Mouse (Mus musculus) myocyte (in vitro differentiated cells): ENCODE results near the gene Lmnb2. TPM values are rescaled to one million over a fixed set of nuclear protein-coding genes. Genes with fewer than 3 reads are reported as not detected.

Source experiments
- H3K27me3 ChIP-seq: one replicate; pipeline ENCODE4 v1.6.1; 2011; ENCODE audit not compliant: control insufficient read depth, insufficient read depth, insufficient read length
- H3K36me3 ChIP-seq: one replicate; pipeline ENCODE4 v1.6.1; 2011; ENCODE audit not compliant: control insufficient read depth, insufficient read depth
- H3K4me2 ChIP-seq: one replicate; pipeline ENCODE4 v1.6.1; 2011; ENCODE audit warnings: low read depth, control low read depth
- H3K4me3 ChIP-seq: one replicate; pipeline ENCODE4 v1.5.1; 2011; ENCODE audit warnings: mild to moderate bottlenecking, control low read depth, moderate library complexity
- H3K79me2 ChIP-seq: one replicate; pipeline ENCODE4 v1.6.1; 2011; ENCODE audit not compliant: control insufficient read depth, insufficient read depth
- H3ac ChIP-seq: one replicate; pipeline ENCODE4 v1.6.1; 2011; ENCODE audit not compliant: control insufficient read depth, insufficient read length
- CEBPB ChIP-seq: IDR thresholded peaks from 2 replicates; pipeline ENCODE4 v1.6.1; 2011; ENCODE audit warnings: mild to moderate bottlenecking, moderate library complexity; ENCODE audit not compliant: poor library complexity, insufficient read depth, severe bottlenecking
- E2F4 ChIP-seq: IDR thresholded peaks from one replicate; pipeline ENCODE4 v1.6.1; 2011; ENCODE audit warnings: mild to moderate bottlenecking, control low read depth, moderate library complexity; ENCODE audit not compliant: insufficient read depth
- MAX ChIP-seq: IDR thresholded peaks from one replicate; pipeline ENCODE4 v1.6.1; 2011; ENCODE audit warnings: low read depth, mild to moderate bottlenecking, control low read depth
- MYOD1 ChIP-seq, 3 experiments: IDR thresholded peaks; one replicate each; pipeline ENCODE4 v1.6.1; 2011; ENCODE audit warnings: control low read depth in 2 of 3, low read depth in 2 of 3, mild to moderate bottlenecking in 2 of 3, moderate library complexity in 1 of 3; ENCODE audit not compliant: insufficient read length in 2 of 3, control insufficient read depth in 1 of 3
- MYOG ChIP-seq, 3 experiments: IDR thresholded peaks; one replicate each; pipeline ENCODE4 v1.6.1; 2011; ENCODE audit warnings: control low read depth in 2 of 3, low read depth in 2 of 3, mild to moderate bottlenecking in 2 of 3; ENCODE audit not compliant: insufficient read length in 2 of 3, control insufficient read depth in 1 of 3, insufficient read depth in 1 of 3
- POLR2A ChIP-seq: IDR thresholded peaks from one replicate; pipeline ENCODE4 v1.6.1; 2011; ENCODE audit warnings: low read depth, mild to moderate bottlenecking, control low read depth, moderate library complexity; ENCODE audit not compliant: insufficient read length
- POLR2AphosphoS2 ChIP-seq: IDR thresholded peaks from one replicate; pipeline ENCODE4 v1.6.1; 2011; ENCODE audit warnings: low read depth, control low read depth; ENCODE audit not compliant: insufficient read length
- REST ChIP-seq: IDR thresholded peaks from one replicate; pipeline ENCODE4 v1.6.1; 2011; ENCODE audit warnings: mild to moderate bottlenecking, control low read depth, moderate library complexity; ENCODE audit not compliant: insufficient read depth, insufficient read length
- SRF ChIP-seq: IDR thresholded peaks from one replicate; pipeline ENCODE4 v1.6.1; 2011; ENCODE audit warnings: low read depth; ENCODE audit not compliant: control insufficient read depth, insufficient read length
- TCF12 ChIP-seq: IDR thresholded peaks from one replicate; pipeline ENCODE4 v1.6.1; 2011; ENCODE audit warnings: mild to moderate bottlenecking, control low read depth; ENCODE audit not compliant: poor library complexity, insufficient read depth, severe bottlenecking
- TCF3 ChIP-seq: IDR thresholded peaks from one replicate; pipeline ENCODE4 v1.6.1; 2011; ENCODE audit warnings: low read depth, control low read depth; ENCODE audit not compliant: insufficient read length
- USF1 ChIP-seq: IDR thresholded peaks from one replicate; pipeline ENCODE4 v1.6.1; 2011; ENCODE audit warnings: low read depth, mild to moderate bottlenecking, control low read depth, moderate library complexity
- polyA plus RNA-seq: library from polyadenylated mRNA; unstranded; fragments of >200 nt; fragmentation: generic; extraction: Trizol; gene quantifications from one replicate; pipeline ENCODE4 v1.2.1, GENCODE M21; 2012; ENCODE audit warnings: missing spikeins

Gene Lmnb2
- polyA plus RNA-seq, 1 experiment = 65.2 TPM

GRCm38 (mm10) chr10:80962585-80962984 is 44.5 kb upstream of the Lmnb2 start:
- H3K36me3 ChIP-seq = no peaks in the 10 kb centered on the region
- no peak overlapping the region for H3K4me3 ChIP-seq
- H3ac ChIP-seq = no peak overlapping the region
- no peak overlapping the region for H3K4me2 ChIP-seq
- H3K27me3 ChIP-seq = no peaks in the 10 kb centered on the region
- TF ChIP-seq SRF (no peak), POLR2A (no peak)
- H3K79me2 ChIP-seq = no peaks in the 10 kb centered on the region

- peak overlapping the region; percentile 4 for H3K4me3 ChIP-seq
- no peaks in the 10 kb centered on the region for H3K27me3 ChIP-seq
- H3ac ChIP-seq = no peak overlapping the region
- TF ChIP-seq USF1 (no peak), POLR2A (no peak), SRF (no peak), CEBPB (no peak), E2F4 (no peak), MYOG (IDR thresholded peaks at IDR 0.05; ENCODE audit: control insufficient read depth in 1 of 3, insufficient read depth in 1 of 3, insufficient read length in 2 of 3, low read depth in 2 of 3) (no peak), TCF3 (no peak), MAX (no peak), POLR2AphosphoS2 (no peak), TCF12 (no peak), MYOD1 (IDR thresholded peaks at IDR 0.05; ENCODE audit: control insufficient read depth in 1 of 3, insufficient read length in 2 of 3, low read depth in 2 of 3) (no peak), REST (no peak)
- no peaks in the 10 kb centered on the region for H3K79me2 ChIP-seq
- no peak overlapping the region for H3K4me2 ChIP-seq
- no peaks in the 10 kb centered on the region for H3K36me3 ChIP-seq
Observed at GRCm38 (mm10) chr10:80962051-80962472, 44.0 kb upstream of the Lmnb2 start.

GRCm38 (mm10) chr10:80960551-80961508 is 42.8 kb upstream of the Lmnb2 start:
- no peaks in the 10 kb centered on the region for H3K36me3 ChIP-seq
- no peaks in the 10 kb centered on the region for H3K27me3 ChIP-seq
- no peaks in the 10 kb centered on the region for H3K79me2 ChIP-seq
- H3K4me3 ChIP-seq = peak overlapping the region; percentile 4
- H3K4me2 ChIP-seq = peak overlapping the region; percentile 73
- no peak for TF ChIP-seq TCF12
- TF ChIP-seq TCF3 = peak; percentile 41
- TF ChIP-seq MYOD1 (IDR thresholded peaks at IDR 0.05; ENCODE audit: control insufficient read depth in 1 of 3, insufficient read length in 2 of 3, low read depth in 2 of 3) = peak; percentile 7 to 74 (median 51)
- peak in 2 of 3 experiments; percentile 66 to 89 for TF ChIP-seq MYOG (IDR thresholded peaks at IDR 0.05; ENCODE audit: control insufficient read depth in 1 of 3, insufficient read depth in 1 of 3, insufficient read length in 2 of 3, low read depth in 2 of 3)
- no peak overlapping the region for H3ac ChIP-seq

GRCm38 (mm10) chr10:80958979-80959637 is 41.1 kb upstream of the Lmnb2 start:
- no peaks in the 10 kb centered on the region for H3K36me3 ChIP-seq
- no peaks in the 10 kb centered on the region for H3K27me3 ChIP-seq
- H3ac ChIP-seq = no peak overlapping the region
- no peak overlapping the region for H3K4me3 ChIP-seq
- TF ChIP-seq POLR2AphosphoS2 (no peak), TCF3 (no peak), E2F4 (no peak), MYOG (IDR thresholded peaks at IDR 0.05; ENCODE audit: control insufficient read depth in 1 of 3, insufficient read depth in 1 of 3, insufficient read length in 2 of 3, low read depth in 2 of 3) (no peak), MAX (no peak), MYOD1 (IDR thresholded peaks at IDR 0.05; ENCODE audit: control insufficient read depth in 1 of 3, insufficient read length in 2 of 3, low read depth in 2 of 3) (no peak), CEBPB (no peak), USF1 (no peak), TCF12 (no peak), REST (no peak), POLR2A (no peak)
- H3K4me2 ChIP-seq = no peak overlapping the region
- H3K79me2 ChIP-seq = no peaks in the 10 kb centered on the region

GRCm38 (mm10) chr10:80957791-80958190 is 39.7 kb upstream of the Lmnb2 start:
- H3K27me3 ChIP-seq = no peaks in the 10 kb centered on the region
- no peaks in the 10 kb centered on the region for H3K79me2 ChIP-seq
- H3ac ChIP-seq = no peak overlapping the region
- no peak overlapping the region for H3K4me2 ChIP-seq
- no peak for TF ChIP-seq POLR2AphosphoS2
- TF ChIP-seq TCF12 = no peak
- no peak for TF ChIP-seq TCF3
- TF ChIP-seq CEBPB = no peak
- no peak for TF ChIP-seq MAX
- no peak for TF ChIP-seq USF1
- no peaks in the 10 kb centered on the region for H3K36me3 ChIP-seq
- H3K4me3 ChIP-seq = no peak overlapping the region
